Mouse (Mus musculus) megakaryocyte, embryonic 14.5 days (primary cell): ENCODE results near the gene Ubxn1.

Experiments
- FLI1 ChIP-seq: IDR thresholded peaks from 2 replicates; pipeline ENCODE4 v1.6.1; 2012; ENCODE audit warnings: low read length, inconsistent platforms, mixed read lengths
- GATA1 ChIP-seq: IDR thresholded peaks from 3 replicates; pipeline ENCODE4 v1.6.1; 2012; ENCODE audit warnings: mixed read lengths, low read length, inconsistent platforms, borderline replicate concordance

DNA sequence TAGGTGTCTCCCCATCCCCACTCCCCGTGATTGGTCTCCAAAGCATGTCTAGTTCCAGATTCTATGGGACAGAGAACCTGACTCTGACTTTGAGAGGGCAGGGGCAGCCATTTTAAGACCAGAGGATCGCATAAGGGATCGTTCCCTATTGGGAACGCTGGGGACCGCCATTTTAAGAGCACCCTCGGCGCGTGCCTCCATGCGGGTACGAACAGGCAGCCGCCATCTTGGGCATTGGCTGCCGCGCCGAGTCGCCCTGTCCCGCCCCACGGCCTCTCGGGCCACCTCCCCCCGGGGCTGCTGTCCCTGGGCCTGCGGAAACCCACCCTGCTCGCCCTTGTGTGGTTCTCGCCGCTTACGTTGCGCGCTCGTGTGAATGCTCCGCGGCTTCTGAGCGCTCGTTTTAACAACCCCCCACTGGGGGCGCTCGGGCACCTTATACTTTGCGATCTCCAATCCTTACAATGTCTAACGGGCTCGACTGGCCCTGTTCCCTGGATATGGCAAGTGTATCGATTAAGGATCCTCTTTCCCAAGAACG, 34.0 kb upstream of the Ubxn1 start, which contains the start of gene Bscl2:
- TF ChIP-seq GATA1 (no peak), FLI1 (no peak)
